Mouse (Mus musculus) hindbrain, embryonic 14.5 days (tissue): ENCODE results near the gene Chrd. TPM values are rescaled to one million over a fixed set of nuclear protein-coding genes. Genes with fewer than 3 reads are reported as not detected.
A peak's percentile ranks its signal among the peaks of the same experiment; 100 is the strongest.

Experiments
- ATAC-seq: fragments of 200-750 bp; cut with Nextera tagmentation; 2 replicates; pipeline ENCODE4 v1.8.0; 2017; ENCODE audit warnings: moderate number of reproducible peaks, mild to moderate bottlenecking, moderate TSS enrichment, moderate library complexity; ENCODE audit not compliant: low FRiP score
- DNase-seq: peaks from one replicate; pipeline ENCODE4 v3.0.0-alpha.2; 2015; ENCODE audit warnings: low spot score
- H3K27ac ChIP-seq: fragments of 300-500 bp; sonication (generic); 2 replicates; pipeline ENCODE4 v1.5.1; 2014; ENCODE audit warnings: mild to moderate bottlenecking, moderate library complexity
- H3K27me3 ChIP-seq: fragments of 300-500 bp; sonication (generic); 2 replicates; pipeline ENCODE4 v1.6.1; 2014; ENCODE audit warnings: mild to moderate bottlenecking, low read length, mixed read lengths; ENCODE audit not compliant: control insufficient read depth, insufficient read depth
- H3K36me3 ChIP-seq: fragments of 300-500 bp; sonication (generic); replicated peaks from 2 replicates; pipeline ENCODE4 v1.6.1; 2014; ENCODE audit not compliant: control insufficient read depth, insufficient read depth
- H3K4me1 ChIP-seq: fragments of 300-500 bp; sonication (generic); replicated peaks from 2 replicates; pipeline ENCODE4 v1.6.1; 2014; ENCODE audit warnings: antibody characterized with exemption, low read length, mixed read lengths; ENCODE audit not compliant: control insufficient read depth, insufficient read depth
- H3K4me2 ChIP-seq: fragments of 300-500 bp; sonication (generic); replicated peaks from 2 replicates; pipeline ENCODE4 v1.6.1; 2014; ENCODE audit warnings: mild to moderate bottlenecking, moderate library complexity
- H3K4me3 ChIP-seq: fragments of 300-500 bp; sonication (generic); replicated peaks from 2 replicates; pipeline ENCODE4 v1.5.1; 2014; ENCODE audit warnings: mild to moderate bottlenecking, low read length
- H3K9ac ChIP-seq: fragments of 300-500 bp; sonication (generic); 2 replicates; pipeline ENCODE4 v1.6.1; 2014
- H3K9me3 ChIP-seq: fragments of 300-500 bp; sonication (generic); 2 replicates; pipeline ENCODE4 v1.6.1; 2016; ENCODE audit warnings: low read length; ENCODE audit not compliant: control insufficient read depth
- WGBS: fragments of 180-500 bp; shearing (Covaris S2); extraction: QIAGEN DNeasy Blood & Tissue Kit; methylation state at CpG from one replicate; pipeline ENCODE4 v1.1.7; 2014; 5-methylcytosine and 5-hydroxymethylcytosine counted together
- polyA plus RNA-seq: library from polyadenylated mRNA; unstranded; fragments of >200 nt; fragmentation: Nextera tagmentation; extraction: Ambion mirVana; gene quantifications from 2 replicates; pipeline ENCODE4 v1.2.1, GENCODE M21; 2014

The Chrd gene
- polyA plus RNA-seq, 1 experiment from 2014 or later: 7.3 TPM

DNA sequence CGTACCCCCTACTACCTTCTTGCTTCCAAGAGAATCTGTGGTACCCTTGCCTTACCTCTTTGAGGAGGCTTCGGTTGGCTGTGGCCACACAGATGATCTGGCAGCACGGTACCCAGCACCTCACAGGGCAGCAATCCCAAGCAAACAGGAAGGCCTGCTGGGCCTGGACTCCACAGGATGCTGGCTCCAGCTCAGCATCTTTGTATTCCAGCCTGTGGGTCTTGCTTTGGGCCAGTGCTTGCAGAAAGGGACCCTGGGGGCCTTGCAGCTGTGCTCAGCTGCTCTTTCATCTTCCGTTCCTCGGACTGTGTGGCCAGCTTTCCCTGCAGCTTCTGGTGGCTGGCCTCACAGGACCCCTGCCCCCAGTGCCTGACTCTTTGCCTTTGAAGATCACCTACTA is 32.9 kb upstream of the Chrd start:
- Histone ChIP-seq H3K9ac (0 out of 2 replicates have a peak overlapping the region, but pooled peaks have one; percentile 9), H3K27me3 (no peaks in the 10 kb centered on the region), H3K36me3 (peaks cover 39% of the 10 kb centered on the region), H3K9me3 (no peaks in the 10 kb centered on the region), H3K4me2 (no peak overlapping the region), H3K27ac (no peak overlapping the region), H3K4me1 (peaks cover 36% of the 10 kb centered on the region), H3K4me3 (no peak overlapping the region)
- ATAC-seq (no peak), DNase-seq (no peak)
- WGBS: 36% methylated on average over 5 of the region's 5 CpGs

DNA sequence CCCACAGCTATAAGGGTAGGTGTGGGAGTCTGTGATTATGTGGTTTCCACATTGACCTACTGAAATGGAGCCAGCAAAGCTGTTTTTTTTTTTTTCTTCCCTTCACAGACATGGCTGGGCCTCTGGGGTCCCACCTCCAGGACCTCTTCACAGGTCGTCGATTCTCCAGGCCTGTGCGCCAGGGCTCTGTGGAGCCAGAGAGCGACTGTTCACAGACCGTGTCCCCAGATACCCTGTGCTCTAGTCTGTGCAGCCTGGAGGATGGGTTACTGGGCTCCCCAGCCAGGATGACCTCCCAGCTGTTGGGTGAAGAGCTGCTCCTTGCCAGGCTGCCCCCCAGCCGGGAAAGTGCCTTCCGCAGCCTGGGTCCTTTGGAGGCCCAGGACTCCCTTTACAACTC is 31.6 kb upstream of the Chrd start:
- DNase-seq: no peak
- no peaks in the 10 kb centered on the region for H3K27me3 ChIP-seq
- no peak overlapping the region for H3K9ac ChIP-seq
- H3K9me3 ChIP-seq: no peaks in the 10 kb centered on the region
- H3K4me1 ChIP-seq: peaks cover 24% of the 10 kb centered on the region
- no peak overlapping the region for H3K27ac ChIP-seq
- ATAC-seq: no peak
- H3K4me2 ChIP-seq: no peak overlapping the region
- H3K4me3 ChIP-seq: no peak overlapping the region
- peaks cover 50% of the 10 kb centered on the region for H3K36me3 ChIP-seq
- 37% methylated on average over 7 of the region's 7 CpGs for WGBS

DNA sequence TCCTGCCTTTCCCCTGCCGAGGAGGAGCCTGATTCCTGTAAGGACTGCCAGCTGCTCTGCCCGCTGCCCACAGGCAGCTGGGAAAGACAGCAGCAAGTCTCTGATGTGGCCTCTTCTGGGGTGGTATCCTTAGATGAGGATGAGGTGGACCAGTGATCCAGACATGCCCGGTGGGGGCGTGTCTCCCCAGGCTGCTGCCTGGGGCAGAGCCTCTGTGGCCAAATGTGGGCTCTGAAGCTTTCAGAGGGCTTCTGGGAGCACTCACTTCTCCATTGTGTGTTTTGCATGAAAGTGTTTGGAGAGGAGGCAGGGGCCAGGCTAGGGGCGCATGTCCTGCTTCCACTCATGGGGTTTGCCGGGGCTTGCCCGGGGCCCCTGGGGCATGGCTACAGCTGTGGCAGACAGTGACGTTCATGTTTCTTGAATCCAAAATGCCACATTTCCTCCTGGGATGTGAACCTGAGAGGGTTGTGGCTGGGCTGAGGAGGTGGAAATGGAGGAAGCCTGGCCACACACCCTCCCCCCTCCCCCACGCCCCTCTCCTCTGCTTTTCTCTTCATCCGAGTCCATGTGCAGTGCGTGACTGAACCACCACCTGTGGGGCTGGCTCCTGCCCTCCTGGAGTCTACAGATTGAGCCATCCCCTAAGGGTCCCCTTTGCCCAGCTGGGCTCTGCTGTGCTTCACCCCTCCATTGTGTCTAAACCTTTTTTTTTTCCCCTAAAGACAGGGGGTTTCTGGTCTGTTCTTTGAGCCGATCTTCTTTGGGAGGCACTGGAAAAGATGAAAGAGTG is 31.0 kb upstream of the Chrd start:
- ATAC-seq (peak; percentile 24; the same call in 1 of the 2 replicates), DNase-seq (no peak)
- Histone ChIP-seq H3K27ac (peak overlapping the region; percentile 34; the same call in 1 of the 2 replicates), H3K27me3 (no peaks in the 10 kb centered on the region), H3K4me2 (no peak overlapping the region), H3K36me3 (peaks cover 56% of the 10 kb centered on the region), H3K9ac (no peak overlapping the region), H3K4me1 (peaks cover 19% of the 10 kb centered on the region), H3K9me3 (no peaks in the 10 kb centered on the region), H3K4me3 (no peak overlapping the region)
- 16% methylated on average over 12 of the region's 12 CpGs for WGBS

DNA sequence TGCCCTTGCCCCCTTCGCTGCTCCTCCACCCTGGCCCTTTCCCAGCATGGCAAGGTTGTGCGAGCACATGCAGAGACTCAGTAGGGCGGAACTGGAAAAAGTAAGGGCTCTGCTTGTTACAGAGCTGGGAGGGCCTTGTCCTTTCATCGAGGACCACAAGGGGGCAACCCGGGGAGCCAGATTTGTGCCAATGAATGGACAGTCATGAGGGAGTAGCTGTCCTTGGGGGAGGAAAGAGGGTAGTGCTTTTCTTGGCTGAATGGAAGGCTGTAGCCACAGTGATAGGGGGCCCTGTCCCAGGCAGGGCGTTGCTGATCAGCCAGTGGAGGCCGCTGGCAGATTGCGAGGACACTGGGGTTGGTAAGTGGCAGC is 30.4 kb upstream of the Chrd start:
- peak; percentile 63 for DNase-seq
- Histone ChIP-seq H3K4me1 (peaks cover 15% of the 10 kb centered on the region), H3K4me3 (no peak overlapping the region), H3K27me3 (no peaks in the 10 kb centered on the region), H3K9me3 (no peaks in the 10 kb centered on the region), H3K9ac (0 out of 2 replicates have a peak overlapping the region, but pooled peaks have one; percentile 25), H3K27ac (peak overlapping the region; percentile 34; the same call in 1 of the 2 replicates), H3K36me3 (peaks cover 61% of the 10 kb centered on the region), H3K4me2 (no peak overlapping the region)
- WGBS: 5% methylated on average over 8 of the region's 8 CpGs
- peak; percentile 53; the same call in 1 of the 2 replicates for ATAC-seq

DNA sequence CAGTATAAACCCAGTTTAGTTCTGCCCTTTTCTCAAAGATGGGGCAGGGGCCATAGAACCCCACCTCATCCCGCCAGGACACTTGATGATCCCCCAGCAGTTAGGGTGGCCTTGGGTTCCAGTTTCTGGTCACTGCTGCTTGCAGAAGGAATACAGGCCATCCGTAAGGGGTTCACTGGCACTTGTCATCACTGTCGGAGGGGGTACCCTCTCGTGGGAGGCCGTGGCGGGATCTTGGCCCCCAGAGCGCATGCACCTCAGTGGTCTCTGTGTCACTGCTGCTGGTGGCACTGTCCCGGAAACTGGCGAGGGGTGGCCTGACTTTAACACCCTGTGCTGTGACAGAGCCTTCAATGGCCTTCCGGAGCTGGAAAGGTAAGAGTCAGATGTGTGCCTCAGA is 29.9 kb upstream of the Chrd start:
- Histone ChIP-seq H3K9me3 (no peaks in the 10 kb centered on the region), H3K36me3 (peaks cover 67% of the 10 kb centered on the region), H3K4me1 (peaks cover 14% of the 10 kb centered on the region), H3K27me3 (no peaks in the 10 kb centered on the region), H3K27ac (no peak overlapping the region), H3K4me3 (no peak overlapping the region), H3K4me2 (no peak overlapping the region), H3K9ac (no peak overlapping the region)
- 94% methylated on average over 10 of the region's 10 CpGs for WGBS
- ATAC-seq (no peak), DNase-seq (no peak)

DNA sequence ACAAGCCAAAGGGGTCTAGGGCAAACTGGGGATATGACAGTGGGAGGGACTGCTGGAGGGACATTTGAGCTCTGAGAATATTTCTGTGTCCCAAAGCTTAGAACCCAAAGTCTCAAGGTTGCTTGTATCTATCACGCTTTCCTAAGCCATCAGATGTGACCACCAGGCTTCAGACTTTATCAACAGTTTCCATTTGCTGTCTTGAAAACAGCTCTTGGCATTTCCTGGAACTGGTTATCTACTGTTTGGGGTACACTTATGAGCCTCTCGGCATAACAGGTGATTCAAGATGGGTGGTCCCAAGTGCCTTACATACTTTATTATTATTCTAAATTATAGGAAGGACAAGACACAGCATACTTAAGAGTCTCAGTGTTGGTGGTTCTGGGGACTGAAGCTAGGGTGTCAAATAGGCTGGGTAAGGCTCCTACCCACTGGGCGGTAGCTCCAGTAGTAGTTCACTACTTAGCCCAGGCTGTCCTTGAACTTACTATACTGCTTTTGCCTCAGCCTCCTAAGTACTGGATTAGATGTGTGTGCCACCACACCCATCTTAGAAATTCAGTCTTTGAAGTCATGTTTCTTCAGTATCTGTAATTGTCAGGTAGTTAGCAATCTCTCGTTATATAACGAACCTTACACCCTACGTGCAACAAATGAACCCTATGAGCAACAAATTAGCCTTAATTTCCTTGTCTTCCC is 29.1 kb upstream of the Chrd start:
- WGBS: 96% methylated on average over 6 of the region's 6 CpGs
- Histone ChIP-seq H3K4me2 (no peak overlapping the region), H3K9me3 (no peaks in the 10 kb centered on the region), H3K9ac (no peak overlapping the region), H3K4me3 (no peak overlapping the region), H3K27me3 (no peaks in the 10 kb centered on the region), H3K36me3 (peaks cover 73% of the 10 kb centered on the region), H3K27ac (no peak overlapping the region), H3K4me1 (peaks cover 14% of the 10 kb centered on the region)
- DNase-seq (no peak), ATAC-seq (no peak)

DNA sequence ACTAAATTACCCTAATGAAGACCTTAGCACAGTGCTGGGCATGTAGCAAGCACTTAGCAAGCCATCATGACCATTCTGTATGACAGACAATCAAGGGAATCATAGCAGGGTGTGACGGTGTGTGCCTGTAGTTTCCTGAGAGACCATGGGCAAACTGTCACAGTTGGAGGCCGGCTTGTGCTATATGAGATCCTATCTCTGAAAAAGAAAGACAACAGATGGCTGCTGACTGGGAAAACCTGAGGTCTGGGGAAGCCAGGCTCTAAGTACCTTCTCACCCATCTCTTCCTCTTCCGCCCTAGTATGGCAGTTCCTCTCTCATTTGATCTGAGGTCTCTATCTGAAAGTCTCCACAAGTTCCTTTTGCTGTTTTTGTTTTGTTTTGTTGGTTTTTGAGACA is 27.1 kb upstream of the Chrd start:
- 63% methylated on average over 3 of the region's 3 CpGs for WGBS
- no peaks in the 10 kb centered on the region for H3K9me3 ChIP-seq
- DNase-seq: no peak
- H3K4me3 ChIP-seq: no peak overlapping the region
- peaks cover 14% of the 10 kb centered on the region for H3K4me1 ChIP-seq
- H3K4me2 ChIP-seq: no peak overlapping the region
- H3K27ac ChIP-seq: no peak overlapping the region
- H3K36me3 ChIP-seq: peaks cover 70% of the 10 kb centered on the region
- no peak for ATAC-seq
- no peaks in the 10 kb centered on the region for H3K27me3 ChIP-seq
- no peak overlapping the region for H3K9ac ChIP-seq

DNA sequence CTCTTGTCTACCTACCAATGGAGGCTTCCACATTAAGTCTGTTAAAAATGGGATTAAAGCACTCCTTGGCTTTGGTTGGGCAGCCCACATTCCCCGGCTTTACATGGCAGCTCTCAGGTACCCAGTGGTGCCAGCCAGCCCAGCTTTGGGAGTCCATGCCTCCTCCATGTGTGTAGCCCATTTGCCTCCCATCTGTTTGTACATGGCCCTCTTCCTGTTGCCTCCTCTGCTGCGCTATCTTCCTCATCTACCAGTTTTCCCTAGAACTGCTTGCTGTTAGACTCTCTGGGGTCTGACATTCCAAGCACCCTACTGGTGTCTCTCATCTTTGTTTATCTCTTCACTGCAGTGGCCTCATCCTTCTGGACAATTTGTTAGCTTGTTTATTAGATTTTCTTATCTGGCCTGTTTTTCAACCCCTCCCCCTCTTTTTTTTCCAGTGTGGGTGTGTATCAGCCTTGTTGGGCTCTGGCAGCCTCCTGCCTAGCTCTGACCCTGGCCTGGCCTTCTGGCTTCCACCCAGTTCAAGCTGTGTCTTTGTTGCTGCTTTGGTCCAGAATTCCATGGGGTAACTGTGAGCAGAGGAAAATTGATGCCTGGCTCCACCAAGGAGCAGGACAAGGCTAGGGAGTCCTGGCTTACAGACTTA is 26.4 kb upstream of the Chrd start:
- Histone ChIP-seq H3K4me2 (no peak overlapping the region), H3K4me3 (no peak overlapping the region), H3K9me3 (no peaks in the 10 kb centered on the region), H3K9ac (no peak overlapping the region), H3K27me3 (no peaks in the 10 kb centered on the region), H3K4me1 (peaks cover 11% of the 10 kb centered on the region), H3K27ac (no peak overlapping the region), H3K36me3 (peaks cover 76% of the 10 kb centered on the region)
- ATAC-seq: no peak
- DNase-seq: no peak
- 89% methylated on average over 2 of the region's 2 CpGs for WGBS
